Mouse (Mus musculus): ENCODE measurements at regions not wholly inside any gene's neighbourhood (a gene's known extent, or its start where the extent isn't known, plus 50 kb on each side); places are given as distances from the start of the nearest gene placed in this dataset.

GRCm38 (mm10) chr15:62336454-62337284 lies 1413.9 kb upstream of the A1bg start:
- TF ChIP-seq CTCF (IDR thresholded peaks at IDR 0.05; ENCODE audit: low read depth, low read length) (no peak), EP300 (IDR thresholded peaks at IDR 0.05; ENCODE audit: insufficient read depth, low read depth, low read length) (no peak), POLR2A (IDR thresholded peaks at IDR 0.05; ENCODE audit: insufficient read depth, low read length) (no peak)
- Histone ChIP-seq H3K4me1 (ENCODE audit: control insufficient read depth, insufficient read depth, low read length) (no peaks in the 10 kb centered on the region), H3K27me3 (ENCODE audit: control insufficient read depth, insufficient read depth, low read length, poor library complexity, severe bottlenecking) (no peaks in the 10 kb centered on the region), H3K9me3 (replicated peaks; ENCODE audit: control insufficient read depth, insufficient read depth, low read length, poor library complexity, severe bottlenecking) (no peaks in the 10 kb centered on the region), H3K36me3 (ENCODE audit: control insufficient read depth, insufficient read depth, low read length, poor library complexity, severe bottlenecking) (no peaks in the 10 kb centered on the region), H3K4me3 (ENCODE audit: low read depth, low read length) (no peak overlapping the region), H3K27ac (ENCODE audit: insufficient read depth, low read length) (no peak overlapping the region), H3K9ac (ENCODE audit: low read depth, poor library complexity, severe bottlenecking) (no peak overlapping the region)

- Histone ChIP-seq H3K4me1 (ENCODE audit: control insufficient read depth, insufficient read depth, low read length) (no peaks in the 10 kb centered on the region), H3K36me3 (ENCODE audit: control insufficient read depth, insufficient read depth, low read length, poor library complexity, severe bottlenecking) (no peaks in the 10 kb centered on the region), H3K9me3 (replicated peaks; ENCODE audit: control insufficient read depth, insufficient read depth, low read length, poor library complexity, severe bottlenecking) (no peaks in the 10 kb centered on the region), H3K4me3 (ENCODE audit: low read depth, low read length) (no peak overlapping the region), H3K9ac (ENCODE audit: low read depth, poor library complexity, severe bottlenecking) (no peak overlapping the region), H3K27me3 (ENCODE audit: control insufficient read depth, insufficient read depth, low read length, poor library complexity, severe bottlenecking) (no peaks in the 10 kb centered on the region), H3K27ac (ENCODE audit: insufficient read depth, low read length) (no peak overlapping the region)
- TF ChIP-seq CTCF (IDR thresholded peaks at IDR 0.05; ENCODE audit: low read depth, low read length) (no peak), POLR2A (IDR thresholded peaks at IDR 0.05; ENCODE audit: insufficient read depth, low read length) (no peak), EP300 (IDR thresholded peaks at IDR 0.05; ENCODE audit: insufficient read depth, low read depth, low read length) (no peak)
Observed at GRCm38 (mm10) chr15:62334256-62335009, 1411.6 kb upstream of the A1bg start.

GRCm38 (mm10) chr15:62332129-62332528 lies 1409.3 kb upstream of the A1bg start:
- Histone ChIP-seq H3K27me3 (ENCODE audit: control insufficient read depth, insufficient read depth, low read length, poor library complexity, severe bottlenecking) (no peaks in the 10 kb centered on the region), H3K4me3 (ENCODE audit: low read depth, low read length) (no peak overlapping the region), H3K9ac (ENCODE audit: low read depth, poor library complexity, severe bottlenecking) (no peak overlapping the region), H3K36me3 (ENCODE audit: control insufficient read depth, insufficient read depth, low read length, poor library complexity, severe bottlenecking) (no peaks in the 10 kb centered on the region), H3K9me3 (replicated peaks; ENCODE audit: control insufficient read depth, insufficient read depth, low read length, poor library complexity, severe bottlenecking) (no peaks in the 10 kb centered on the region), H3K4me1 (ENCODE audit: control insufficient read depth, insufficient read depth, low read length) (no peaks in the 10 kb centered on the region), H3K27ac (ENCODE audit: insufficient read depth, low read length) (no peak overlapping the region)
- TF ChIP-seq CTCF (IDR thresholded peaks at IDR 0.05; ENCODE audit: low read depth, low read length) (no peak), POLR2A (IDR thresholded peaks at IDR 0.05; ENCODE audit: insufficient read depth, low read length) (no peak)

GRCm38 (mm10) chr15:62331138-62331800 lies 1408.5 kb upstream of the A1bg start:
- Histone ChIP-seq H3K27ac (ENCODE audit: insufficient read depth, low read length) (no peak overlapping the region), H3K9me3 (replicated peaks; ENCODE audit: control insufficient read depth, insufficient read depth, low read length, poor library complexity, severe bottlenecking) (no peaks in the 10 kb centered on the region), H3K4me1 (ENCODE audit: control insufficient read depth, insufficient read depth, low read length) (no peaks in the 10 kb centered on the region), H3K36me3 (ENCODE audit: control insufficient read depth, insufficient read depth, low read length, poor library complexity, severe bottlenecking) (no peaks in the 10 kb centered on the region), H3K27me3 (ENCODE audit: control insufficient read depth, insufficient read depth, low read length, poor library complexity, severe bottlenecking) (no peaks in the 10 kb centered on the region), H3K4me3 (ENCODE audit: low read depth, low read length) (no peak overlapping the region), H3K9ac (ENCODE audit: low read depth, poor library complexity, severe bottlenecking) (no peak overlapping the region)
- TF ChIP-seq CTCF (IDR thresholded peaks at IDR 0.05; ENCODE audit: low read depth, low read length) (no peak), POLR2A (IDR thresholded peaks at IDR 0.05; ENCODE audit: insufficient read depth, low read length) (no peak), EP300 (IDR thresholded peaks at IDR 0.05; ENCODE audit: insufficient read depth, low read depth, low read length) (no peak)

- Histone ChIP-seq H3K4me1 (ENCODE audit: control insufficient read depth, insufficient read depth, low read length) (no peaks in the 10 kb centered on the region), H3K4me3 (ENCODE audit: low read depth, low read length) (no peak overlapping the region), H3K27me3 (ENCODE audit: control insufficient read depth, insufficient read depth, low read length, poor library complexity, severe bottlenecking) (no peaks in the 10 kb centered on the region), H3K36me3 (ENCODE audit: control insufficient read depth, insufficient read depth, low read length, poor library complexity, severe bottlenecking) (no peaks in the 10 kb centered on the region), H3K9me3 (replicated peaks; ENCODE audit: control insufficient read depth, insufficient read depth, low read length, poor library complexity, severe bottlenecking) (no peaks in the 10 kb centered on the region), H3K9ac (ENCODE audit: low read depth, poor library complexity, severe bottlenecking) (no peak overlapping the region), H3K27ac (ENCODE audit: insufficient read depth, low read length) (no peak overlapping the region)
- TF ChIP-seq POLR2A (IDR thresholded peaks at IDR 0.05; ENCODE audit: insufficient read depth, low read length) (no peak), EP300 (IDR thresholded peaks at IDR 0.05; ENCODE audit: insufficient read depth, low read depth, low read length) (no peak), CTCF (IDR thresholded peaks at IDR 0.05; ENCODE audit: low read depth, low read length) (no peak)
Observed at GRCm38 (mm10) chr15:62328920-62329319, 1406.1 kb upstream of the A1bg start.
